Mouse (Mus musculus) limb, embryonic 14.5 days (tissue): Measurements from ENCODE around the gene Gm13275. TPM values are rescaled to one million over a fixed set of nuclear protein-coding genes. Genes with fewer than 3 reads are reported as not detected.
A peak's percentile ranks its signal among the peaks of the same experiment; 100 is the strongest.
"Not testable (repeated sequence)": the region's sequence is repeated elsewhere in the genome, so short reads cannot be mapped to it uniquely, and the experiment has no call there.

Source experiments
- ATAC-seq: fragments of 200-750 bp; cut with Nextera tagmentation; 2 replicates; pipeline ENCODE4 v1.8.0; 2017; ENCODE audit warnings: low read depth, moderate number of reproducible peaks, moderate TSS enrichment; ENCODE audit not compliant: low FRiP score
- DNase-seq: peaks from one replicate; pipeline ENCODE4 v3.0.0-alpha.2; 2015; ENCODE audit warnings: low spot score
- H3K27ac ChIP-seq: fragments of 300-500 bp; sonication (generic); replicated peaks from 2 replicates; pipeline ENCODE4 v1.5.1; 2014; ENCODE audit warnings: low read depth, mild to moderate bottlenecking, low read length, moderate library complexity, mixed read lengths
- H3K27me3 ChIP-seq: fragments of 300-500 bp; sonication (generic); 2 replicates; pipeline ENCODE4 v1.6.1; 2014; ENCODE audit warnings: low read length, mixed read lengths; ENCODE audit not compliant: control insufficient read depth, insufficient read depth
- H3K36me3 ChIP-seq: fragments of 300-500 bp; sonication (generic); 2 replicates; pipeline ENCODE4 v1.6.1; 2014; ENCODE audit warnings: mild to moderate bottlenecking, low read length, moderate library complexity, mixed read lengths; ENCODE audit not compliant: control insufficient read depth, insufficient read depth
- H3K4me1 ChIP-seq: fragments of 300-500 bp; sonication (generic); 2 replicates; pipeline ENCODE4 v1.6.1; 2014; ENCODE audit warnings: antibody characterized with exemption, low read length, mixed read lengths; ENCODE audit not compliant: control insufficient read depth, insufficient read depth
- H3K4me2 ChIP-seq: fragments of 300-500 bp; sonication (generic); replicated peaks from 2 replicates; pipeline ENCODE4 v1.6.1; 2014; ENCODE audit warnings: low read depth, mild to moderate bottlenecking, low read length, moderate library complexity; ENCODE audit not compliant: severe bottlenecking
- H3K4me3 ChIP-seq: fragments of 300-500 bp; sonication (generic); replicated peaks from 2 replicates; pipeline ENCODE4 v1.5.1; 2014; ENCODE audit warnings: low read length
- H3K9ac ChIP-seq: fragments of 300-500 bp; sonication (generic); 2 replicates; pipeline ENCODE4 v1.6.1; 2014; ENCODE audit warnings: mild to moderate bottlenecking, low read depth, low read length, moderate library complexity; ENCODE audit not compliant: severe bottlenecking
- H3K9me3 ChIP-seq: fragments of 300-500 bp; sonication (generic); 2 replicates; pipeline ENCODE4 v1.6.1; 2016; ENCODE audit warnings: low read length; ENCODE audit not compliant: control insufficient read depth
- POLR2A ChIP-seq: fragments of 200-500 bp; IDR thresholded peaks from 2 replicates; pipeline ENCODE4 v1.8.0; 2012; ENCODE audit warnings: inconsistent platforms, mild to moderate bottlenecking, moderate library complexity, borderline replicate concordance; ENCODE audit not compliant: insufficient read depth, insufficient read length; ENCODE audit errors: extremely low read depth
- WGBS: fragments of 180-500 bp; shearing (Covaris S2); extraction: QIAGEN DNeasy Blood & Tissue Kit; methylation state at CpG from one replicate; pipeline ENCODE4 v1.1.7; 2014; 5-methylcytosine and 5-hydroxymethylcytosine counted together
- polyA plus RNA-seq, 2 experiments: library from polyadenylated mRNA; depleted of rRNA in 1 of 2; stranded (reverse) in 1 of 2; unstranded in 1 of 2; fragments of >200 nt; fragmentation: Nextera tagmentation in 1 of 2; extraction: Ambion mirVana in 1 of 2; gene quantifications; 2 replicates each; pipeline versions ENCODE4 v1.2.1 to v1.2.3; 2012 to 2014

Gm13275 gene
- 0.47 TPM in 1 of 2 replicates, not detected in the other for polyA plus RNA-seq (2012; rRNA removed)
- polyA plus RNA-seq (2014; fragmentation: Nextera tagmentation; extraction: Ambion mirVana) = not detected in 2 replicates

DNA sequence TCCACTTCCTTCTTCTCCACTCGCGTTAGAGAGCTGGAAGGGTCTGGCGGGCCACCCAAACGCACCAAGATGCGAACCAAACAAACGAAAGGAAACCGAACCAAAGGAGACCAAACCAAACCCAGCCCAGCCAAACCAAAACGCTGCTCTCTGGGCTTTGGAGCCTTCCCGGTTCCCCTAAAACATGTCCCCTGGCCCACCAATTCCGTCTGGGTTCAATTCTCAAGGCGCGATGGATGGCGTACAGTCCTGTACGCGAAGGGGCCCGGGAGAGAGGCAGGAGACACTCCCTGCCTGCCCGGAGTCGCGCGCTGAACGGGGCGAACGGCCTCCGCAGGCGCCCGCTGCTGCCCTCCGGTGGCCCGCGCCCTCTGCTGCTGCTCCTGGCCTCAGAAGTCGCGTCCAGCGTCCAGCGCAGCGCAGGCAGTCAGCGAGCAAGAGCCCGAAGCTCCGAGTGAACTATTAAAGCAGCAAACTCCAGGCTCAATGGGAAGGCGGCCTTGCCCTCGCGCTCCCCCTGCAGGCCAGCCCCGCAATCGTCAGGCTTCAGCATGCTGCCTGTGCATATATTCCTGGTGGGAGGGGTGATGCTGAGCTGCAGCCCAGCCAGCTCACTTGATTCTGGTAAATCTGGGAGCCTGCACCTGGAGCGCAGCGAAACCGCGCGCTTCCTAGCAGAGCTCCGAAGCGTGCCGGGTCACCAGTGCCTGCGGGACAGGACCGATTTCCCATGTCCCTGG lies at the start of gene Gm13275:
Gene Gm13275, plus strand, starts transcription at position 552 of the 740 bp plus-strand sequence.
- not testable (repeated sequence) for H3K27me3 ChIP-seq, H3K9me3 ChIP-seq, H3K4me1 ChIP-seq, ATAC-seq, DNase-seq, H3K4me2 ChIP-seq, H3K4me3 ChIP-seq, H3K9ac ChIP-seq, H3K27ac ChIP-seq, H3K36me3 ChIP-seq
- WGBS = 0% methylated on average over 5 of the region's 52 CpGs

DNA sequence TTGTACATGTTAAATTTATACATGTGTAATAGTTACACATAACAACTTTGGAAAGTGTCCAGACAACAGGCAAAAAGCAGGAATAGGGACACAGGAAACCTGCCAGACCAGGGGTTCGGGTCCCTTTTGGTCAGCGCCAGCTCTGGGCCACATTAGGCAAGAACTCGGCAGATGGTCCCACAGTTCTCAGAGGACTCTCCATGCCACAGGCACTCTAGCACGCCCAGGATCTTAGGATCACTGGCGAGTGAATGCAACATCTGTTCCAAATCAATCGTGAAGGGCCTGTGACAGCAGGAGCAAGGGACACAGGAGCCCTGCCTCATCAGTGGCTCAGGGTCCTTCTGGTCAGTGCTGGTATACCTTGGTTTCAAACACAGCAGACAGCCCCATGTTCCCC lies 44.4 kb upstream of the Gm13275 start:
- ATAC-seq = no peak
- 19% methylated on average over 6 of the region's 6 CpGs for WGBS
- no peaks in the 10 kb centered on the region for H3K36me3 ChIP-seq
- H3K9me3 ChIP-seq = no peaks in the 10 kb centered on the region
- no peak overlapping the region for H3K9ac ChIP-seq
- TF ChIP-seq POLR2A = no peak
- no peak overlapping the region for H3K4me3 ChIP-seq
- H3K4me1 ChIP-seq = peaks cover 6% of the 10 kb centered on the region; the same call in 1 of the 2 replicates
- DNase-seq = no peak
- H3K27me3 ChIP-seq = no peaks in the 10 kb centered on the region
- no peak overlapping the region for H3K27ac ChIP-seq
- no peak overlapping the region for H3K4me2 ChIP-seq

DNA sequence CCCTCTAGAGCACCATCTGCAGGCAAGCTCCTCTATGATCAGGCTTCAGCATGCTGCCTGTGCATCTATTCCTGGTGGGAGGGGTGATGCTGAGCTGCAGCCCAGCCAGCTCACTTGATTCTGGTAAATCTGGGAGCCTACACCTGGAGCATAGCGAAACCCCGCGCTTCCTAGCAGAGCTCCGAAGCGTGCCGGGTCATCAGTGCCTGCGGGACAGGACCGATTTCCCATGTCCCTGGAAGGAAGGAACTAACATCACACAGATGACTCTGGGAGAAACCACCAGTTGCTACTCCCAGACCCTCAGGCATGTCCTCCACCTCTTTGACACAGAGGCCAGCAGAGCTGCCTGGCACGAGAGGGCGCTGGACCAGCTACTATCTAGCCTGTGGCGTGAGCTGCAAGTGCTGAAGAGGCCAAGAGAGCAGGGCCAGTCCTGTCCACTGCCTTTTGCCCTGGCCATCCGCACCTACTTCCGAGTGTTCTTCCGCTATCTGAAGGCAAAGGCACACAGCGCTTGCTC lies 39.4 kb upstream of the Gm13275 start, which contains the start of gene Gm13271:
Gene Gm13271, plus strand, starts transcription at position 51 of the 523 bp plus-strand sequence.
- not testable (repeated sequence) for H3K4me1 ChIP-seq, H3K9ac ChIP-seq, H3K9me3 ChIP-seq, H3K27me3 ChIP-seq, ATAC-seq, H3K4me2 ChIP-seq, H3K27ac ChIP-seq, H3K36me3 ChIP-seq, H3K4me3 ChIP-seq, DNase-seq
- 75% methylated on average over 14 of the region's 15 CpGs for whole genome bisulfite sequencing

DNA sequence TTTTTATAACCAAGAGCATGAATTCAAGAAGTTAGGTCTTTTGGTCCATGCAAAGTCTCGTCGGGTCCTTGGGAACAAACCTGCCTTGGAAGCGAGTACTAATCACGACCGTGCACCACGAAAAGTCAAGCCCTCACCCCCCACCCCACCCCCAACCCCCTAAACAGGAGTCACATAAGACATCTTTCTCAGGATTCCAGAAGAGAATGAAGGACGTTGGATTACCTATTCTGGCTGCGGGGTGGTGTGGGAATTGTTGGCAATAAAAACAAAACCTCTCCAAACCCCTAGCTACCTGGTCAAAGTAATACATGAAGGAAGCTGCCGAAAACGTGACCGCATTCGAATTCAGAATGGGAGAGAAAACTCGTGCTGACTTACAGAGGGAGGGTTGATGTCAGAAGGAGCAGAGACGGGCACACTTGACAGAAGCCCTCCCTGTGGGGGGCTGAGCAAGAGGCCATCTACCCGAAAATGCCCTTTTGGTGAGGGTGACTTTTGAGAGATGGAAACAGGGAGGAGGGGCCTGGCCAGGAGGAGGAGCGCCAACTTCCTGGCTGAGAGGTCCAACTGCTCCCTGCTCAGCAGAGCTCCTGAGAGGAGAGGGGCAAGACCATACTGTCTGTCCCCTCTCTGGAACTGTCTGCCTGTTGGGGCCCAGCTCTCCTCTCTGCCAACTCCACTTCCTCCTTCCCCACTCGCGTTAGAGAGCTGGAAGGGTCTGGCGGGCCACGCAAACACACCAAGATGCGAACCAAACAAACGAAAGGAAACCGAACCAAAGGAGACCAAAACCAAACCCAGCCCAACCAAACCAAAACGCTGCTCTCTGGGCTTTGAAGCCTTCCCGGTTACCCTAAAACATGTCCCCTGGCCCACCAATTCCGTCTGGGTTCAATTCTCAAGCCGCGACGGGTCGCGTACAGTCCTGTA lies 37.4 kb upstream of the Gm13275 start:
- not testable (repeated sequence) for H3K36me3 ChIP-seq, DNase-seq, H3K27me3 ChIP-seq, ATAC-seq, H3K4me1 ChIP-seq, H3K9me3 ChIP-seq
- peak overlapping the region; percentile 91 for H3K27ac ChIP-seq
- H3K4me2 ChIP-seq = peak overlapping the region; percentile 63
- H3K4me3 ChIP-seq = peak overlapping the region; percentile 47
- WGBS = 11% methylated on average over 28 of the region's 31 CpGs
- H3K9ac ChIP-seq = peak overlapping the region; percentile 68

DNA sequence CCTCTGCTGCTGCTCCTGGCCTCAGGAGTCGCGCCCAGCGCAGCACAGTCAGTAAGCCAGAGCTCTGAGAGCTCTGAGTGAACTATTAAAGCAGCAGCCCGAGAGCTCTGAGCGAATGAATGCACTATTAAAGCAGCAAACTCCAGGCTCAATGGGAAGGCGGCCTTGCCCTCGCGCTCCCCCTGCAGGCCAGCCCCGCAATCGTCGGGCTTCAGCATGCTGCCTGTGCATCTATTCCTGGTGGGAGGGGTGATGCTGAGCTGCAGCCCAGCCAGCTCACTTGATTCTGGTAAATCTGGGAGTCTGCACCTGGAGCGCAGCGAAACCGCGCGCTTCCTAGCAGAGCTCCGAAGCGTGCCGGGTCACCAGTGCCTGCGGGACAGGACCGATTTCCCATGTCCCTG lies 36.7 kb upstream of the Gm13275 start:
- H3K36me3 ChIP-seq, H3K27me3 ChIP-seq, H3K9me3 ChIP-seq, H3K4me1 ChIP-seq: not testable (repeated sequence)
- Histone ChIP-seq H3K9ac (peak overlapping the region; percentile 68), H3K4me3 (peak overlapping the region; percentile 47), H3K4me2 (peak overlapping the region; percentile 63), H3K27ac (peak overlapping the region; percentile 91)
- DNase-seq (peak; percentile 94), ATAC-seq (peak; percentile 100)
- WGBS = 0% methylated on average over 16 of the region's 21 CpGs
- 0 out of 2 replicates have a peak, but pooled peaks have one; percentile 16 for TF ChIP-seq POLR2A

DNA sequence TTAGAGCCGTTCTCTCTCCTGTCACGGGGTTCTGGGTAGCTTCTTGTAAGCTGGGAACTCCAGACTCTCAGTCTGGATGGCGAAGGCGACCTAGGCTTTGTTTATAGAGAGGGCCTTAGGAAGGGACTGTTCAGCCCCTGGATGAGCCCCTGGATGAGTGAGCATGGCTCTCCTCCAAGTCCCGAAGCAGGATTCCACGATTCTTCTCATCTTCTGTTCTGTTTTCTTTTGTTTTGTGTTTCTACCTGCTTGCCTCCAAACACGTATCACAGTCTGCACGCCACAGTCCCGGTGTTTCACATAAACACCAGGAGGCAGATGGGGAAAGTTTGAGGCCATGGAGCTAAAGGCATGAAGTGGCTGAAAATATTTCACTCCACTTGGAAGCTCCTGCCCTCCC lies 35.5 kb upstream of the Gm13275 start:
- H3K4me3 ChIP-seq, H3K4me2 ChIP-seq, H3K9ac ChIP-seq, DNase-seq, ATAC-seq, H3K36me3 ChIP-seq, H3K27ac ChIP-seq, H3K27me3 ChIP-seq, H3K9me3 ChIP-seq, H3K4me1 ChIP-seq: not testable (repeated sequence)
- WGBS = 89% methylated on average over 9 of the region's 9 CpGs

DNA sequence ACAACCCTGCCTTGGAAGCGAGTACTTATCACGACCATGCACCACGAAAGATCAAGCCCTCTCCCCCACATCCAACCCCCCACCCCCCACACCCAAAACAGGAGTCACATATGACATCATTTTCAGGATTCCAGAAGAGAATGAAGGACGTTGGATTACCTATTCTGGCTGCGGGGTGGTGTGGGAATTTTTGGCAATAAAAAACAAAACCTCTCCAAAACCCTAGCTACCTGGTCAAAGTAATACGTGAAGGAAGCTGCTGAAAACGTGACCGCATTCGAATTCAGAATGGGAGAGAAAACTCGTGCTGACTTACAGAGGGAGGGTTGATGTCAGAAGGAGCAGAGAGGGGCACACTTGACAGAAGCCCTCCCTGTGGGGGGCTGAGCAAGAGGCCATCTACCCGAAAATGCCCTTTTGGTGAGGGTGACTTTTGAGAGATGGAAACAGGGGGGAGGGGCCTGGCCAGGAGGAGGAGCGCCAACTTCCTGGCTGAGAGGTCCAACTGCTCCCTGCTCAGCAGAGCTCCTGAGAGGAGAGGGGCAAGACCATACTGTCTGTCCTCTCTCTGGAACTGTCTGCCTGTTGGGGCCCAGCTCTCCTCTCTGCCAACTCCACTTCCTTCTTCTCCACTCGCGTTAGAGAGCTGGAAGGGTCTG lies 34.5 kb upstream of the Gm13275 start, which contains the start of gene Gm13283:
Gene Gm13283, plus strand, starts transcription at position 510 of the 659 bp plus-strand sequence.
- DNase-seq, H3K27me3 ChIP-seq, H3K9ac ChIP-seq, H3K27ac ChIP-seq, ATAC-seq, H3K36me3 ChIP-seq, H3K9me3 ChIP-seq, H3K4me1 ChIP-seq: not testable (repeated sequence)
- Histone ChIP-seq H3K4me3 (peak within 1 kb of the TSS; percentile 31), H3K4me2 (peak within 1 kb of the TSS; percentile 37; the same call in 1 of the 2 replicates)
- 28% methylated on average over 7 of the region's 14 CpGs for whole genome bisulfite sequencing
